Mouse (Mus musculus) forebrain, embryonic 11.5 days (tissue): ENCODE data around the gene Acot11. TPM values are rescaled to one million over a fixed set of nuclear protein-coding genes. Genes with fewer than 3 reads are reported as not detected.
A peak's percentile ranks its signal among the peaks of the same experiment; 100 is the strongest.

Source experiments
- ATAC-seq: fragments of 200-750 bp; cut with Nextera tagmentation; replicated peaks from 2 replicates; pipeline ENCODE4 v1.8.0; 2017; ENCODE audit warnings: moderate TSS enrichment; ENCODE audit not compliant: low FRiP score
- DNase-seq: peaks from one replicate; pipeline ENCODE4 v3.0.0-alpha.2; 2017; ENCODE audit warnings: low spot score
- H3K27ac ChIP-seq: fragments of 300-500 bp; sonication (generic); 2 replicates; pipeline ENCODE4 v1.5.1; 2014; ENCODE audit warnings: low read depth, low read length
- H3K27me3 ChIP-seq: fragments of 300-500 bp; sonication (generic); 2 replicates; pipeline ENCODE4 v1.6.1; 2014; ENCODE audit warnings: mild to moderate bottlenecking, low read length, mixed read lengths; ENCODE audit not compliant: control insufficient read depth, insufficient read depth
- H3K36me3 ChIP-seq: fragments of 300-500 bp; sonication (generic); 2 replicates; pipeline ENCODE4 v1.6.1; 2014; ENCODE audit warnings: mild to moderate bottlenecking, low read length, moderate library complexity, mixed read lengths; ENCODE audit not compliant: control insufficient read depth, insufficient read depth
- H3K4me1 ChIP-seq: fragments of 300-500 bp; sonication (generic); replicated peaks from 2 replicates; pipeline ENCODE4 v1.6.1; 2014; ENCODE audit warnings: low read length, mixed read lengths; ENCODE audit not compliant: control insufficient read depth, insufficient read depth
- H3K4me2 ChIP-seq: fragments of 300-500 bp; sonication (generic); 2 replicates; pipeline ENCODE4 v1.6.1; 2014; ENCODE audit warnings: low read depth, mild to moderate bottlenecking, low read length, moderate library complexity, mixed read lengths; ENCODE audit not compliant: severe bottlenecking
- H3K4me3 ChIP-seq: fragments of 300-500 bp; sonication (generic); 2 replicates; pipeline ENCODE4 v1.5.1; 2014; ENCODE audit warnings: low read depth, low read length
- H3K9ac ChIP-seq: fragments of 300-500 bp; sonication (generic); 2 replicates; pipeline ENCODE4 v1.6.1; 2014; ENCODE audit warnings: low read length
- H3K9me3 ChIP-seq: fragments of 300-500 bp; sonication (generic); 2 replicates; pipeline ENCODE4 v1.6.1; 2016; ENCODE audit warnings: low read length, mixed read lengths; ENCODE audit not compliant: control insufficient read depth
- WGBS: fragments of 180-500 bp; shearing (Covaris S2); extraction: QIAGEN DNeasy Blood & Tissue Kit; methylation state at CpG from one replicate; pipeline ENCODE4 v1.1.7; 2014; 5-methylcytosine and 5-hydroxymethylcytosine counted together
- polyA plus RNA-seq: library from polyadenylated mRNA; unstranded; fragments of >200 nt; fragmentation: Nextera tagmentation; extraction: Ambion mirVana; gene quantifications from 2 replicates; pipeline ENCODE4 v1.2.1, GENCODE M21; 2014

Gene Acot11
- polyA plus RNA-seq, 1 experiment from 2014 or later, result 1.8 TPM

- ATAC-seq (0 out of 2 replicates have a peak, but pooled peaks have one; percentile 2), DNase-seq (no peak)
- H3K27me3 ChIP-seq, result no peaks in the 10 kb centered on the region
- 46% methylated on average over 5 of the region's 5 CpGs for WGBS
- no peak overlapping the region for H3K9ac ChIP-seq
- peaks cover 5% of the 10 kb centered on the region; the same call in 1 of the 2 replicates for H3K4me1 ChIP-seq
- no peaks in the 10 kb centered on the region for H3K9me3 ChIP-seq
- no peak overlapping the region for H3K4me3 ChIP-seq
- no peak overlapping the region for H3K4me2 ChIP-seq
- no peaks in the 10 kb centered on the region for H3K36me3 ChIP-seq
- H3K27ac ChIP-seq, result no peak overlapping the region
These were observed 96.8 kb downstream of the Acot11 start for GRCm38 (mm10) chr4:106707957-106708356.

GRCm38 (mm10) chr4:106705096-106705665 is 99.6 kb downstream of the Acot11 start:
- ATAC-seq (no peak), DNase-seq (no peak)
- no peaks in the 10 kb centered on the region for H3K36me3 ChIP-seq
- H3K9ac ChIP-seq, result peak overlapping the region; percentile 17
- no peak overlapping the region for H3K4me3 ChIP-seq
- no peak overlapping the region for H3K4me2 ChIP-seq
- no peaks in the 10 kb centered on the region for H3K27me3 ChIP-seq
- WGBS, result 38% methylated on average over 8 of the region's 8 CpGs
- H3K9me3 ChIP-seq, result no peaks in the 10 kb centered on the region
- H3K4me1 ChIP-seq, result peaks cover 11% of the 10 kb centered on the region; the same call in 1 of the 2 replicates
- H3K27ac ChIP-seq, result no peak overlapping the region

- Histone ChIP-seq H3K9me3 (no peaks in the 10 kb centered on the region), H3K27ac (no peak overlapping the region), H3K27me3 (no peaks in the 10 kb centered on the region), H3K4me3 (no peak overlapping the region), H3K4me2 (no peak overlapping the region), H3K9ac (peak overlapping the region; percentile 12; the same call in 1 of the 2 replicates), H3K4me1 (peaks cover 11% of the 10 kb centered on the region; the same call in 1 of the 2 replicates), H3K36me3 (no peaks in the 10 kb centered on the region)
- ATAC-seq, result no peak
- WGBS, result 68% methylated on average over 11 of the region's 11 CpGs
- DNase-seq, result no peak
These were observed 100.4 kb downstream of the Acot11 start for GRCm38 (mm10) chr4:106704416-106704815.

- H3K9ac ChIP-seq, result no peak overlapping the region
- no peaks in the 10 kb centered on the region for H3K27me3 ChIP-seq
- H3K4me1 ChIP-seq, result peaks cover 11% of the 10 kb centered on the region; the same call in 1 of the 2 replicates
- H3K4me2 ChIP-seq, result no peak overlapping the region
- no peaks in the 10 kb centered on the region for H3K9me3 ChIP-seq
- DNase-seq, result no peak
- H3K4me3 ChIP-seq, result no peak overlapping the region
- WGBS, result 85% methylated on average over 10 of the region's 10 CpGs
- H3K27ac ChIP-seq, result no peak overlapping the region
- ATAC-seq, result no peak
- no peaks in the 10 kb centered on the region for H3K36me3 ChIP-seq
These were observed 100.8 kb downstream of the Acot11 start for GRCm38 (mm10) chr4:106703956-106704355.

- peaks cover 11% of the 10 kb centered on the region; the same call in 1 of the 2 replicates for H3K4me1 ChIP-seq
- H3K9me3 ChIP-seq, result no peaks in the 10 kb centered on the region
- DNase-seq (no peak), ATAC-seq (no peak)
- H3K4me2 ChIP-seq, result no peak overlapping the region
- H3K36me3 ChIP-seq, result no peaks in the 10 kb centered on the region
- no peak overlapping the region for H3K27ac ChIP-seq
- no peak overlapping the region for H3K4me3 ChIP-seq
- 57% methylated on average over 4 of the region's 4 CpGs for WGBS
- H3K9ac ChIP-seq, result no peak overlapping the region
- no peaks in the 10 kb centered on the region for H3K27me3 ChIP-seq
These were observed 104.0 kb downstream of the Acot11 start for GRCm38 (mm10) chr4:106700798-106701197.

GRCm38 (mm10) chr4:106699989-106700388 is 104.8 kb downstream of the Acot11 start:
- Histone ChIP-seq H3K9me3 (no peaks in the 10 kb centered on the region), H3K4me1 (peaks cover 6% of the 10 kb centered on the region; the same call in 1 of the 2 replicates), H3K27ac (no peak overlapping the region), H3K36me3 (no peaks in the 10 kb centered on the region), H3K4me3 (no peak overlapping the region), H3K27me3 (no peaks in the 10 kb centered on the region), H3K4me2 (no peak overlapping the region), H3K9ac (no peak overlapping the region)
- 21% methylated on average over 9 of the region's 9 CpGs for WGBS
- peak; percentile 79 for DNase-seq
- no peak; the same call in 1 of the 2 replicates for ATAC-seq

Other genes starting within 250 kb of the Acot11 start
- 29.3 and 30.6 TPM in 2 replicates for gene Dhcr24, start 244.0 kb downstream of the Acot11 start, polyA plus RNA-seq
- gene Lexm, start 187.8 kb downstream of the Acot11 start, polyA plus RNA-seq, result 0.21 and 0.35 TPM in 2 replicates
- 0.07 TPM in 1 of 2 replicates, not detected in the other for gene Ttc22, start 182.6 kb downstream of the Acot11 start, polyA plus RNA-seq
- gene Pars2, start 153.9 kb downstream of the Acot11 start, polyA plus RNA-seq, result 13.3 and 13.9 TPM in 2 replicates
- gene Ttc4, start 126.1 kb downstream of the Acot11 start, polyA plus RNA-seq, result 99.2 and 101 TPM in 2 replicates
- gene Mroh7, start 74.1 kb downstream of the Acot11 start, polyA plus RNA-seq, result 0.11 TPM in 1 of 2 replicates, not detected in the other
- not detected in 2 replicates for gene Fam151a, start 71.1 kb downstream of the Acot11 start, polyA plus RNA-seq
- gene Ssbp3, start 105.7 kb upstream of the Acot11 start, polyA plus RNA-seq, result 135 and 138 TPM in 2 replicates